Mouse (Mus musculus): ENCODE results near the gene Mab21l2.

- TF ChIP-seq CTCF (IDR thresholded peaks at IDR 0.05; ENCODE audit: extremely low read depth, insufficient read depth, insufficient read length, insufficient replicate concordance) (no peak), POLR2A (IDR thresholded peaks at IDR 0.05; ENCODE audit: low read depth, low read length) (no peak)
Measured at GRCm38 (mm10) chr3:86544785-86545184, 3.6 kb downstream of the Mab21l2 start.
